Mouse (Mus musculus): ENCODE results near the gene Klhdc9.
"Not testable (repeated sequence)": the region's sequence is repeated elsewhere in the genome, so short reads cannot be mapped to it uniquely, and the experiment has no call there.

Klhdc9 gene

DNA sequence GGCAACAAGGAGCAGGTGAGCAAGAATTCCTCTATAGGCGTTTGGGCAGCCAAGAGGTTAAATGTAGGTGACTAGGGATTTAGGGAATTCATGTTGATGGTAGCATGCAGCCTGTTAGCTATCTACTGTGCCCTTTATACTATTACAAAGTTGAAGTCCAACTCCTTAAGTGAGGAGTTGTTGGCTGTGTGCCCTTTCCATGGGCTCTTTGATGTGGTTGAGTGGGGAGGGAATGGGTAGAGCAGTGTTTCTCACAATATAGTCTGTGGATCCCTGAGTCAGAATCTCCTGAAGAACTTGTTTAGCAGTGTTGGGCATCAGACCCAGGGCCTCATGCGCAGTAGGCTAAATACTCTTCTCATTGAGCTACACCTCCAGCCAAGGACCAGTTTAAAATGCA, 3.8 kb downstream of the Klhdc9 start:
- peak; percentile 10 for DNase-seq (ENCODE audit: low read depth, low spot score)

DNA sequence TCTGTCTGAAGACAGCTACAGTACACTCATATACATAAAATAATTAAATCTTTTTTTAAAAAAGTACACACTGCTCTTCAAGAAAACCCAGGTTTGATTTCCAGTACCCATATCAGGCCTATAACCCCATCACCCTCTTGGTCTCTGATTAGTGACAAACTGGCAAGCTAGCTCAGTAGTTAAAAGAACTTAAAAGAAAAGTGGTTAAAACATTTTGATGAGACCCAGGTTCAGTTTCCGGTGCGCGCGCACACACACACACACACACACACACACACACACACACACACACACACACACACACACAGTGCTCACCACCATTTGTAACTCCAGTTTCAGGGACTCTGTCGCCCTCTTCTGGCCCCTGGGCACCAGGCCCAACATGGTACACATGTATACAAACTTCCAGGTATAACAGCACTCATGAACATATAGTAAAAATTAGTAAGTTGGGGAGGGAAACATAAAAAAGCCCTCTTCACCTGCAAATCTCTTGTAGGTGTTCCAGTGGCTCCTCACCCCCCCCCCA, 4.7 kb downstream of the Klhdc9 start:
- peak; percentile 56 for DNase-seq (ENCODE audit: low read depth, low spot score)

DNA sequence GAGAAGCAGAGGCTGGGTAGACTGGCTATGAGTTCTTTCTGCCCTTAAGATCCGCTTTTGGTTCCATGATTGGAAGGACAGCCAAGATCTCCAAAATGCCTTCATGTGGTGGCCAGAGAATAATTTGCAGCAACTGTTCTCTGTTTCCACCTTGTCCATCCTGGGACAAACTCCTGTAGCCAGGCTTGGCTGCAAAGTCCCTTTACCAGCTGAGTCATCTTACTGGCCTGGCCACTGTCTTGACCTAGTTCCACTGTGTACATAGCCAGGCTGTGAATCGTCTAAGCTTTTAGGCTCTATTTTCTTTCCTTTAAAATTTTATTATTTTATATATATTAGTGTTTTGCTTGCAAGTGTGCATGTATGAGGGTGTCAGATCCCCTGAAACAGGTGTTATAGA, 11.4 kb downstream of the Klhdc9 start:
- DNase-seq (ENCODE audit: low read depth, low spot score) = peak; percentile 37

DNA sequence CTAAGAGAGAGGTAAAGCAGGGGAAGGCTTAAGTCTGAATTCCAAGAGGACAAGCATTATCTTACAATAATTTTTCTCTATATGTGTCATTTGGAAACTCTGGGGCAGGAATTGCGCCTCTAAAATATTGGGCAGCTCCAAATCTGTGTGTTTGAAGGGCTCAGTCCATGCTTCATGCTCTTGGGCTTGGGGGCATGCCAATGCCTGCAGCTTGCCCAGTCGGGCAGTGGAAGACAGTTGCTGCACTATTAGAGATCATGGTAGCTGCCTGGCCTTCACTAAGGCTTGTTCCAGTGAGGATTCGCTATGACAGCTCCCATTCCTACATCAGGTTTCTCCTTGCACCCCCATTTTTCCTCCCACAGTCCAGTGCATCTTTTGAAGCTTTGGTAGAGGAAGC, 11.9 kb downstream of the Klhdc9 start:
- DNase-seq (ENCODE audit: low read depth, low spot score) = no peak

DNA sequence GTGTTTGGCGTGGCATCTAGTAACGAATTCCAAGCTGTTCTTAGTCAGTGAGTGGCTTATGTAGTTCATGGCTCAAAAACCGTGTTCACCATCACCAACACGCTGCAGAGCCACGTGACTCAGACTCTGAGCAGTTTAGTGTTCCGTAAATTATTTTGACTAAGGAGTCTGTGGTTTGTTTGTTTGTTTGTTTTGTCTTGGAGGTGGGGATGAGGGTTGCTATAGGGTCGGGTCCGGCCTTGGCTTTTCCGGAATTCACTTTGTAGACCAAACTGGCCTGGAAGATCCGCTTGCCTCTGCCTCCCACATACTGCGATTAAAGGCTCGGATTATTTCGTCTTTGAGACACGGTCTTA, 14.5 kb downstream of the Klhdc9 start:
- DNase-seq (ENCODE audit: low read depth, low spot score) = peak; percentile 43

DNA sequence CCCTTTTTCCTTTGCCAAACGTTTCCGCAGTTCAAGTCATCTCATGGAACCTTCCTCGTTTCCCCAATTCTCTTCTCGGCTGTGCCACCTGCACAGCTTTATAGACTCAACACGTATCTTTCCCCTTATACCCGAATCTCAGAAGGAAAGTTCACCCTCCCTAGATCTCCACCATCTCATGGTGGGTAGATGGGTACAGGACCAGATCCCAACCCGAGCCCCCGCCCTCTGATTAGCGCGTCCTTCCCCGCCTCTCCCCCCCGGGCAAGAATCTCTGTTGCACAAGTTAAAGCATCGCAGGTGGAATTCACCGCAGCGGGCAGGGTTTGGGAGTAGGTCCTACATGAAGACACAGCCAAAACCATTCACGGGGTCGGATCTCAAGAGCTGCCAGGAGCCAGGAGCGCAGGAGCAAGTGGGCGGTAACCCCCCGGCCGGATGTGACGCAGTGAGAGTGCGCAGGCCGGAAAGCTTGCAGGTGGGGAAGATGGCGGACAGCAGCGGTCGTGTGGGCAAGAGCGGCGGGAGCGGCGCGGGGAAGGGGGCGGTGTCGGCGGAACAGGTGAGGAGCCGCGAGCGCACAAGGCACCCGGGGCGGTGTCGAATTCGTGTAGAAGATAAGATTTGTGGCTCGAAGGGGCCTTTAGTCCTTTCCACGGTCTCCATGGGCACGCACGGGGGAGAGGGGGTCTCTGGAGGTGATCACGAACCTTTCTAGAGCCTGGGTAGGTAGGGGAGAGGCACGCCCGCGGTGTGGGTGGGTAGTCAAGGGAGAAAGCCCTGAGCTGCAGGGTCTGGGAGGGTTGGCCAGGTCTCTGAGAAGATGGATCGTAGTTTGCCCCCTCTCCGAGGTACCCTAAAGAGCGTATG, 15.1 kb downstream of the Klhdc9 start, which contains the start of the genes Nit1 and Pfdn2:
TSS of gene Nit1 (minus strand) at position 422 of the 870 bp plus-strand sequence.
TSS of gene Pfdn2 (plus strand) at position 446 of the 870 bp plus-strand sequence.
- DNase-seq (ENCODE audit: low read depth, low spot score) = peak; percentile 91

DNA sequence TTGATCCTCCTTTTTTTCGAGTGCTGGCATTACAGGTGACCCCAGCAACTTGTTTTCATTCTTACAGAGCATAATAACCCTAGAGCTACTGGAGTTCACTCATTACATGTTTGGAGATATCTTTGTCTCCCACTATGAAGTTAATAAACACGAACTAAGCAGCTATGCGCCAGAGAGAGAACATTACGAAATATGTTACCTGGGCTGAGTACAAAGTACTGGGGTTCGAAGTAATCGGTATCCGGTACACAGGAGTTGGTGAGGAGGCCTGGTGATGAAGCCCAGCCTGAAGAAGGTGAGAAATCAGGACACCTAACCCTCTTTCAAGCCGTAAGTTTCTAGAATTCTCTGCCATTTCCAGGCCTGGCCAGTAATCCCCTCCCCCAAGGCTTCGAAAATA, 15.9 kb downstream of the Klhdc9 start:
- no peak for DNase-seq (ENCODE audit: low read depth, low spot score)

DNA sequence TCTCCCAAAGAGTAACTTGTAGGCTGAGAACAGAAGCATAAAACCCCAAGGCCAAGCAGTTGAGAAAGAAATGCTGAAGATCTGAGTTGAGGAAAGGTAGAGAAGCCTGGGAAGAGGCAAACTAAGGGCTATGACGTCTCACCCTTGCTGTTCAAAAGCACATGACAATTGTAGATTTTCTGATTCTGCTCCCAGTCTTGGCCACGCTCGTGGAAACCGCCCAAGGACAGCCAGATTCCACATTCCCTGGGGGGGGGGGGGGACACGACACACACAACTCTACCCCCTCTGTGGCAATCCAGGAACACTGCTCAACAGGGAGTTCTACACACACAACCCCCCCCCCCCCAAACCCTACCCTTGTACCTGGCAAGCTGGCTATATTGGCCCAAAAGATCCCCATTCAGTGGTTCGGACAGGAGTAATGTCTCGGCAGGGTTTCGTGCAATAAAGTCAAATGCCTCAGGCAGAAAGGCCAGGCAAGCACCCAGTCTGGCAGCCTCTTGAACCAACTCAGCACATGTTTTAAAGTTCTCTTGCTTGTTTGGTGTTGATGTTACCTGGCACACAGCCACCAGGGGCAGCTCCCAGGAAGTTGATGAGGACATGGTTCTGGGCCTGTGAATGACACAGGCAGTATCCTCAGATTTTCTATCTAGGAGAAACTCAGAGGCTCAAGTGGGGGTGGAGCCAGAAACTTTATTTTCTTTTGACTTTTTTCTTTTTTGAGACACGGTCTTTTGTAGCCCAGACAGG, 16.5 kb downstream of the Klhdc9 start:
- DNase-seq (ENCODE audit: low read depth, low spot score) = peak; percentile 82

DNA sequence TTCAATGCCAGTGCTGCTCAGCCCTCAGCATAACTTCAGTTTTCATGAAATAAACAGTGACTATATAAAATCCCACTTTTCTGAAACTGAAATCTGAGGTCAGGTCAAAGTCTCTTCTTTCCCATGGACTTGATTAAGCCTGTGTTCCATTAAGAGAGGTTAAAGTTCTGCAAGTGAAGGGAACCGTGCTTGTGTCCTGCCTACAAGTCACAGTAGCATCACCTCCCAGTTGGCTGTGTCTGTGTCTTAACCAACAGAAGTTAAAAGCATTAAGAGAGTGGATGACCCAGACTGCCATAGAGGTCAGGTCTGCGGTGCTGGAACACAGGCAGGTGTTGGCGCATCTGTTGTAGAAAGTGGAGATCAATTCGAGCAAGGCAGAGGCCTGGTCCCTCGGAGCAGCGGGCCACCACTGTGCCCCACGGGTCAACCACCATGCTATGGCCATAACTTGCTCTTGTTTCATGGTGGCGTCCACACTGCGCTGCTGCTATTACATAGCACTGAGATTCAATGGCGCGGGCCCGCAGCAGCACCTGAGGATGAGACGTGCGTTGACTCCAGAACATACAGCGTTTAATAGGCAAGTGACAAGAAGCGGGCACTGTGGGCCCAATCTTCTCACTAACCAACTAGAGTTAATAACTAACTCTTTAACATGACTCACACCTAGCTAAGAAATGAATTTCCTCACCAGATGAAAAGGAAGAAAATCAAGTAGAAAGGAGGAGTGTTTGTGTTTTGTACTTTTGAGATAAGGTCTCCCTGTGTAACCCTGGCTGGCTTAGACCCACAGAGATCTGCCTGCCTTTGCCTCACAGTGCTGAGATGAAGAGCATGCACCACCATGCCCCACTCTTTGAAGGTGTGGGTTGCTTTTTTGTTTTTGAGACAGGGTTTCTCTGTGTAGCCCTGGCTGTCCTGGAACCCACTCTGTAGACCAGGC, 18.1 kb downstream of the Klhdc9 start:
- no peak for DNase-seq (ENCODE audit: low read depth, low spot score)

DNA sequence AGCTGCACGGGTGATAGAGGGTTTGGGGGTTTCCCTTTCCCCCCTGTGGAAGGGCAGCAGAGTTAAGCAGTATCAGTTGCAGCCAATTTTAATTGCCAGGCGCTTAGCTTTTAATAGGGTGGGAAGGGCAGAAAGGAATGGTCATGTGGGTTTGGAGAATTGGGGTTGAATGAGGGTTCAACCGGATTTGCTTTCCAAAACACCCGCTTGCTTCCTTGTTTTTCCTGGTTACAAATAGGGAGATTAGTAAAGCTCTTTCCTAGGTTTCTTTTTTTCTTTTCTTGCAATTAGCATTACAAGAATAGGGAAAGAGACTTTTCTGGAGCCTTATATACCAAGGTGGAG, 30.4 kb downstream of the Klhdc9 start:
- DNase-seq (ENCODE audit: low read depth, low spot score) = peak; percentile 56

DNA sequence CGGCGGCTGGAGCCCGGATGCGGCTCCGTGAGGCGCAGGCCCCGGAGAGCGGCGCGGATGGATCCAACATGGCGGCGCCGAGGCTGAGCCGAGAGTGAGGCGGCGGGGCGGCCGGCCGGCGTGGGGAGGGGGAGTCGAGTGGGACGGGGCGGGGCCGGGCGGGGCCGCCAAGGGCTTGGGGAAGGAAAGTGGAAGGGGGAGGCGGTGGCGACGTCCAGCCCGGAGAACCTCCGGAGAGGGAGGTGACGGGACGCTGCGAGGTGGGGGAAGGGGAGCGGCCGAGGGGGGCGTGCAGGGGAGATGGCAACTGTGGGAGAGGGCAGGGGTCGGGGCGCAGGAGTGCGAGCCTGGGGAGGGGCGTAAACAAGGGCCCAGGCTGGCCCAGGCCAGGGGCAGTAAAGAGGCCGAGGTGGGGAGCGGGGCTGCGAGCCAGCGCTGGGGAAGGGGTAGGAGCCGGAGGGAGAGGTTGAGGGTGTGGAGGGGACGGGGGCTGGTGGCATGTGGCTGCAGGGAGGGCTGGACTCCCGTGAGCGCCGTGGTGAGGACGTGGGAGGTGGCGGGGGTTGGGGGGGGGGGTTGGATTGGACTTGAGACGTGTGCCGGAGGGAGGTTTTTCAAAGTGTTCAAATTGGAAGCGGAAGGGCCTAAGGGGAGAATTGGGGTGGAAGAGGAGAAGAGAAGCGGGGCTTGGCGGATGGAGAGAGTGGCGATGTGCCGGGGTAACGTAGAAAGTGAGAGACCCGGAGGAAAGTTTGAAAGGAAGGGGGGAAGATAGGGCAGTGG, 31.0 kb downstream of the Klhdc9 start:
- DNase-seq (ENCODE audit: low read depth, low spot score) = peak; percentile 65

DNA sequence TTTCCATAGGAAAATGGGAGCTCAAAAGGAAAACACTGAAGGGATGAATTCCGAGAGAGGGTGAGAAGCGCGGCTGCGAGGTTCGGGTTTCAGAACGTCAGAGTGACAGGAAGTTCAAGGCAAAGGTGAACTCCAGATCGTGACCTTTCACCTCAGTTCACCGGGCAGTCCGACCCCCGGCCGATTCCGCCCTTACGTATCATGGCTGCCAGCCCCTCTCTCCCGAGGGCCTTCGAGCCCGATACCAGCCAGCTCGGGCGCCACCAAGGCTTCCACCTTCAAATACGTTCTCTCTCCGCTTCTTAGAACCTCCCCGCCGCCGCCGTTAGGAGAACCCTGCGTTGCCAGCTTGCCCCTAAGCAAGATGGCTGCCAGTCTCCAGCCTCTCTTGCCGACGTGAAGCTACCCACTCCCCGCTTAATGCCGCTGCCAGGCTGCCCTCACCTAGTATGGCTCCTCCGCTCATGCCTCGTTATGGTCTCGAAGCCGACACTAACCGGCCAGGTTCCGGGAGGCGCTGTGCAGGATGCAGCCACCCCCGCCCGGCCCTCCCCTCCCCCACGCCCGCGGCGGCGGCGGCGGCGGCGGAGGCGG, 31.7 kb downstream of the Klhdc9 start, which contains the start of gene Dedd:
TSS of gene Dedd (plus strand) at position 307 of the 594 bp plus-strand sequence.
- peak; percentile 96 for DNase-seq (ENCODE audit: low read depth, low spot score)

DNA sequence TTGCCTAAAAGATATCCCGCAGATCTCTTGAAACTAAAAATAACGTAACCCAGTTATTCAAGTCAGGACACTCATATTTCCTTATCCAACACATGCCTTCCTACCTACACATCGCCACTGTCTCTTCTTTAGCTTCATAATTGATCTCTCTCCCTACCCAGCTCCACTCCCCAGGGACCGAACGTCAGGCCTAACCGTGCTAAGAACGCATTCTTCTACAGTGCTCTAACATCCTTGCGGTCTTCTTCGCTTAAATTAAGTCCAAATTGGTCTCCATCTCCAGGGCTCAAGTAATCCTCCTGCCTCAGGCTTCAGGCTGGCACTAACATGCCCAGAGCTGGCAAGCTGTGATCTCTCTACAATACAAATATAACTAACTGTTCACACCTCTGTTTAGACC, 32.4 kb downstream of the Klhdc9 start:
- peak; percentile 58 for DNase-seq (ENCODE audit: low read depth, low spot score)

DNA sequence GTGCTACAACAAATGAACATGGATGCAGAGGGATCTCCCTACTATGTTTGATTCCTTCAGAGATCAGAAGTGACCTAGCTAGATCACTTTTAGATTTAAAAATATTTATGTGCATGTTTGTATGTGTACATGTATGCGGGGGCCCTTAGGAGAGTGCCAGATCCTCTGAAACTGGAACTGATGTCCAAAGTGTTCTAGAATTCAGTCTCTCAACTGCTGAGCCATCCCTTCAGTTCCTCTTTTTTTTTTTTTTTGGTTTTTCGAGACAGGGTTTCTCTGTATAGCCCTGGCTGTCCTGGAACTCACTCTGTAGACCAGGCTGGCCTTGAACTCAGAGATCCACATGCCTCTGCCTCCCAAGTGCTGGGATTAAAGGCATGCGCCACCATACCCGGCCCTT, 34.0 kb downstream of the Klhdc9 start:
- not testable (repeated sequence) for DNase-seq (ENCODE audit: low read depth, low spot score)

DNA sequence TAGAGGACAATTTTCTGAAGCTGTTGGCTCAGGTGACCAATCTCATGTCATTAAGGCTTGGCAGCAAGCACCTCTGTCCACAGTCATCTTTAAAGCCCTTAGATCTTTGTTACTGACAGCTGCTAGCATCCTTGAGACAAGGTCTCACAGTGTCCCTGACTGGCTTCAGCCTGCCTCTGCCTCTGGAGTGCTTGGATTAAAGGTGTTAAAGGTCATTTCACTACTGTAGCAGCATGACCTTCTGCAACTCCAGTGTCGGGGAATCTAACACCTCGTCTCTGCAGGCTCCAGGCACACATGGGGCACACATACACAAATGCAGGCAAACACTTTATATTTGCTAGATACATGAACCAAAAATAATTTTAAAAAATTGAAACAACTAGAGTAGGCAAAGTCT, 35.0 kb downstream of the Klhdc9 start:
- DNase-seq (ENCODE audit: low read depth, low spot score) = no peak

DNA sequence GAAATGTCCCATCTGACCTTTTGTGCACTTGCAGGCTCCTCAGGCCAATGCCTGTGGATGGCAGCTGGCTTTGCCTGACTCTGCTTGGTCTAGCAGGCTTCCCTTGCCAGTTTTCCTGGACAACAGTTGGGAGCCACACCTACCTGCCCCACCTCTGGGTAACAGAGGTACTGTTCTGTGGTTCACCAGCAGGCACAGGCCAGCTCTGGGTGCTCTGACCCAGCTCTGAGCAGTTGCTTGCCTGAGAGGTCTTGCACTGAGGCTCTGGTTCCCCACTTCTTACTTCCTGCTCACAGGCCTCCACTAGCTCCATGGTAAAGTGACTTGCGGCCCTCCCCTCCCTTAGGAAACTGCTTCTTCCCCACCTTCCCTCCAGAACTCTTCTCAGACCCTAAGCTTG, 38.6 kb downstream of the Klhdc9 start:
- DNase-seq (ENCODE audit: low read depth, low spot score) = no peak

DNA sequence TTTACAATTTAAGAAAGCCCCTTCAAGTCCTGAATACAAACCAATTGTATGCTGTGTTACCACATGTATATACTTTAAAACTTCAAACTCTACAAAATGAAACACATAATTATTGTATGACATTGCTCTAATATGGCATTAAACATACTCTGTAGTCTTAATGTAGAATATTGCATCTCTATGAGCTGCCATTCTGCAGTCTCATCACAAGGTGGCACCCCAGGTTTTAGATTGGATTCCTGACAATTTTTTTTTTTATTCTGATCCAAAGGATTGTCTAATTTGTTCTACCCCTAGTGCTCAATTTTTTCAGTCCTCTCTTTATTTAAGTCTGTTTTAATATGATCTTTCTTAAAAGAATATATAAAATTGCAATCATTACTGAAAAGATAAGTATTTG, 39.2 kb downstream of the Klhdc9 start:
- DNase-seq (ENCODE audit: low read depth, low spot score) = peak; percentile 65

DNA sequence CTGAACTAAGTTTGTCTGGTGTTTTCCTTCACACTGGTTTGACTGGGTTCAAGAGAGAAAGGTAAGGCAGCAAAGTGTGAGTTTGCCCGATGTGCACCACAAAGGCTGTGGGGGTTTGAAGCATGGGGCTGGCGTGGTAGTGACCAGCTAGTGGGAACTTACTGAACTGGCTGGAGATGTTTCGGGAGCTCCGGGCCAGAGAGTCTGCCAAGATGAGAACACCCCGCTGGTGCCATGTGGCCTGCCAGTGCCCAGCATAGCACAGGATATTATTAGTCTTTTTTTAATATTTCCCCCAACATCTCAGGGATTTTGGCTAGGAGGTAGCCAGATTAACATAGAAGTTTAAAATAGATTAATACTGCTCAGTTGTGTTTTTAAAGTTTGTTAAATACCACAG, 40.4 kb downstream of the Klhdc9 start:
- DNase-seq (ENCODE audit: low read depth, low spot score) = no peak

DNA sequence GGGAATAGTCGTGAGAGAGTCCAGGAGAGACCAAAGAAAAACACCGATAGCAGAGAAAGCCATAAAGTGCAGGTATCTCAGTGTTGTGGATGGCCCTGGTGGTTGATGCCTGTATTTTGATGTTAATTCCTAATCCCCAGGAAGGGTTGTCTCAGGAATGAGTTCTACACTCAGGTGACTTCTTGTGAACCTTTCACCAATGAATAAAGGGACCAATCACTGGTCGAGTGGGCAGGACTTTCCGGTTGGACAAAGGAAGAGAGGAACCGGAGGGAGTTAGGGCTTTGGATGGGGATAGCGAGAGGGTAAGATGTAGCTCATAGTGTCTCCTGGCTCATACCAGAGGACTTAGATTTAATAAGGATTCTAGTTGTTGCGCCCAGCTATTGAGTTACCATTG, 40.9 kb downstream of the Klhdc9 start:
- no peak for DNase-seq (ENCODE audit: low read depth, low spot score)

DNA sequence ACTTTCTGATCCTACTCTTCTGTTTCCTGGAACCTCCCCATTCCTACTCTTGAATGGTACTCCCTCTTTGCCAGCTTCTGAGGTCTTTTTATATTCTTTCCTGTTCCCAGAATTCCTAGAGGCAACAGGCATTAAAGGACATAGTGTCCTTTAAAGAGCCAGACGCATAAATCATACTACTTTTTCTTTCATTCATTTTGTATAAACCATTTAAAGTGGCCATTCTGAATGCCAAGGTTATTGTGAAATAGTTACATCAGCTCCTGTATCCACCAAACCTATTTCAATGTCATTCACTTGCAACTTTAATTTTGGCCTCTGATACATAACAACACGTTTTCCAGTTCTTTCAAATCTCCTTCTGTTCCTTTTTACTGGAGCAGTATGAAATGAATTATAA, 51.3 kb downstream of the Klhdc9 start:
- peak; percentile 47 for DNase-seq (ENCODE audit: low read depth, low spot score)
